Mouse (Mus musculus): ENCODE results near the gene Trpv2.
A peak's percentile ranks its signal among the peaks of the same experiment; 100 is the strongest.

The Trpv2 gene

GRCm38 (mm10) chr11:62602619-62603311, 28.5 kb downstream of the Trpv2 start:
- DNase-seq (ENCODE audit: extremely low read depth, insufficient read length, low spot score) = peak; percentile 99

- peak; percentile 40 for DNase-seq (ENCODE audit: extremely low read depth, insufficient read length, low spot score)
These were observed 29.2 kb downstream of the Trpv2 start for GRCm38 (mm10) chr11:62603312-62604056.

- no peak for DNase-seq (ENCODE audit: extremely low read depth, insufficient read length, low spot score)
These were observed 29.9 kb downstream of the Trpv2 start for GRCm38 (mm10) chr11:62604123-62604706.

GRCm38 (mm10) chr11:62604886-62605618, 30.8 kb downstream of the Trpv2 start:
- no peak for DNase-seq (ENCODE audit: extremely low read depth, insufficient read length, low spot score)

- peak; percentile 62 for DNase-seq (ENCODE audit: extremely low read depth, insufficient read length, low spot score)
These were observed 31.5 kb downstream of the Trpv2 start for GRCm38 (mm10) chr11:62605619-62606298.

- peak; percentile 57 for DNase-seq (ENCODE audit: extremely low read depth, insufficient read length, low spot score)
These were observed 32.2 kb downstream of the Trpv2 start for GRCm38 (mm10) chr11:62606299-62607169.

GRCm38 (mm10) chr11:62607170-62607951, 33.1 kb downstream of the Trpv2 start:
- DNase-seq (ENCODE audit: extremely low read depth, insufficient read length, low spot score) = no peak

- DNase-seq (ENCODE audit: extremely low read depth, insufficient read length, low spot score) = no peak
These were observed 33.6 kb downstream of the Trpv2 start for GRCm38 (mm10) chr11:62607952-62608201.

GRCm38 (mm10) chr11:62608826-62609675, 34.8 kb downstream of the Trpv2 start:
- no peak for DNase-seq (ENCODE audit: extremely low read depth, insufficient read length, low spot score)

- DNase-seq (ENCODE audit: extremely low read depth, insufficient read length, low spot score) = no peak
These were observed 36.0 kb downstream of the Trpv2 start for GRCm38 (mm10) chr11:62610304-62610703.

GRCm38 (mm10) chr11:62612604-62613003, 38.3 kb downstream of the Trpv2 start:
- DNase-seq (ENCODE audit: extremely low read depth, insufficient read length, low spot score) = no peak

GRCm38 (mm10) chr11:62613657-62614365, 39.5 kb downstream of the Trpv2 start:
- DNase-seq (ENCODE audit: extremely low read depth, insufficient read length, low spot score) = peak; percentile 81

GRCm38 (mm10) chr11:62614876-62615410, 40.7 kb downstream of the Trpv2 start:
- DNase-seq (ENCODE audit: extremely low read depth, insufficient read length, low spot score) = no peak

GRCm38 (mm10) chr11:62615456-62615855, 41.2 kb downstream of the Trpv2 start:
- DNase-seq (ENCODE audit: extremely low read depth, insufficient read length, low spot score) = no peak

- DNase-seq (ENCODE audit: extremely low read depth, insufficient read length, low spot score) = no peak
These were observed 46.8 kb downstream of the Trpv2 start for GRCm38 (mm10) chr11:62621079-62621478.

GRCm38 (mm10) chr11:62621586-62622283, 47.4 kb downstream of the Trpv2 start:
- no peak for DNase-seq (ENCODE audit: extremely low read depth, insufficient read length, low spot score)

GRCm38 (mm10) chr11:62622850-62623249, 48.6 kb downstream of the Trpv2 start:
- DNase-seq (ENCODE audit: extremely low read depth, insufficient read length, low spot score) = no peak
